Mouse (Mus musculus) cerebellum, adult 9-11 months (tissue): ENCODE data around the gene Smbd1.

ENCODE experiments used
- DNase-seq: peaks from one replicate; pipeline ENCODE4 v3.0.0; 2022

The Smbd1 gene

DNA sequence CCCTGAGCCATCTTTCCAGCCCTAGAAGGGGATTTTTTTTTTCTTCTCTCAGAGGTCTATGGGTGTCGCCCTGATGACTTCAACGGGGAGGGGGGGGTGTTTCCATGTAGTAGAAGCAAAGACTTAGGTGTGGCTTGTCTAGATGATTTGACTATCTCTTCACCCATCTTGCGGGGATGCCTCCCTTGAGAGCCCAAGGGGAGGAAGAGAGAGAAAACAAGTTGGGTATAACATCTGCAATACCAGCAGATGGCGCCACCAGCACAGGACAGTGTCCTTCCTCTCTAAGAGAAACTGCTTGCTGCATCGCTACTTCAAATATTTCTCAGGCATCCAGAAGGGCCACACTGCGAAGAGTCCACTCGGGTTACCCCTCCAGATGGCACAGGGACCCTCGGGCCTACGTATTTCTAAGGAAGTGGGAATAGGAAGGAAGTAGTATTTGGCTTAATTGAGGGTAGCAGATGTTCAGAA, 2.6 kb upstream of the Smbd1 start:
- peak; percentile 66 for DNase-seq

DNA sequence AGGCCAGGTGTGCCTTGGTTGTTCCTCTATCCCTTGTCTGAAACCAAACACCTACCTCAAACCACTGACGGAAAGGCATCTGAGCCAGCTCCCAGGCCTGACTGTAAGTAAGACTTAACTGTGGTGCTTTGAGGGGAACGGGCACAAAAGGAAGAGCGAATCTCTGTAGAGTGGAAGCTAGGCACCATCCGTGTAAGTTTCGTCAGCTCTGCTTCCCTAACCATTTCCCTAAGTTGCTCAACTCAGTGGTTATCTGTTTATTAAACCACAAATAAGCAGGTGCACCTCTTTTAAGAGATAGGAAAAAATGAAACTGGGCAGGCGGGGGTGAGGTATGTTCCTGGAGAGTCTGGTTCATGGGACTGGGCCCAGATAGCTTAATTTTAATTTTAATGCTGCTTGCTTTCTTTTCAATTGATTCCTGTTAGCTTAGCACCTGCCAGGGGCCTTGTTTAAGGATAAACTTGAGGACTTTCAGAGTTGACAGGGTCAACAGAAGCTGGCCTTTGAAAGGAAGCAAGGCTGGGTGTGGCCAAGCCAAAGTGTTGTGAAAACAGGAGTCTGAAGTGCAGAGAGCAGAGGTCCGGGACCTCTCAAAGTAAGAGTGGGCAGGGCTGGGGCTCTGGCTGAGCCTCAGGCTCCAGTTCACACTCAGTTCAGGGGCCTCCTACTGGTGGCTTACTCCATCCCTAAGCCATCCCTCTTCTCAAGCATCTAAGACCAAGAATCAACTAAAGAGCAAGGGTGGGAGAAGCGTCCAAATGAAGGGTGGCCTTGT, 2.7 kb downstream of the Smbd1 start:
- no peak for DNase-seq

DNA sequence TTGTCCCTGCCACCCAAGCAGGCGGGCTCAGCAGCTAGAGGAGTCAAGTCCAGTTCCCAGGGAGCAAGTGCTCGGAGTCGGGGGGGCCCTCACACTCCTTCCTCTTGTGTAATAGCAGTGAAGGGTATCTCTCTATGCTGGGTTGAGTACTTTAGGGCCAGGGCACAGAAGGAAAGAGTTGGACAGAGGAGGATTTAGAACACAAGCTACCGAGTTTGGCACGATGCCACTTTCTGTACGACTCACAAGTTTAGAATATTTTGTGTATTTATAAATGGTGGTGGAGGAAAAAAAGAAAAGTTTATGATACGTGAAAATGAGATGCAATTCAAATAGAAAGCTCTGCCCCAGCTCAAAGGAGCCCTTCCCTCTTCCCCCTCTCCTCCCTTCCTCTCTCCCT, 5.1 kb downstream of the Smbd1 start:
- no peak for DNase-seq

DNA sequence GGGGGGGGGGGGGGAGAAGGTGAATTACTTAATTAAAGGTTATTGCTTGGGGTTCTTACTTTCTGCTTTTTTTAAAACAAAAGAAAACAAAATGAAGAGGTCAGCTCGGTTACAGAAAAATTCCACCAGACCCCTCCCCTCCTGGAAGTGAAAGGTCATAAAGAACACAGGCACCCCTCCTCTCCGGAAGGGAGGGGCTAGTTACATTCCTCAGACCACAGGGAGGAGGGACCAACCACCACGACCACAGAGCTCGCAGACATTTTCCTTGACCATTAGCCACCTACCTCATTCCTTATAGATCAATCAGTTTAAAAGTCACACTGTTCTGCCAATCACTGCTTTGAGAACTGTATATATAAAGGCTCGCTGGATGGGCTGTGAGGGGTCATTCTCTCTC, 6.4 kb downstream of the Smbd1 start:
- no peak for DNase-seq

DNA sequence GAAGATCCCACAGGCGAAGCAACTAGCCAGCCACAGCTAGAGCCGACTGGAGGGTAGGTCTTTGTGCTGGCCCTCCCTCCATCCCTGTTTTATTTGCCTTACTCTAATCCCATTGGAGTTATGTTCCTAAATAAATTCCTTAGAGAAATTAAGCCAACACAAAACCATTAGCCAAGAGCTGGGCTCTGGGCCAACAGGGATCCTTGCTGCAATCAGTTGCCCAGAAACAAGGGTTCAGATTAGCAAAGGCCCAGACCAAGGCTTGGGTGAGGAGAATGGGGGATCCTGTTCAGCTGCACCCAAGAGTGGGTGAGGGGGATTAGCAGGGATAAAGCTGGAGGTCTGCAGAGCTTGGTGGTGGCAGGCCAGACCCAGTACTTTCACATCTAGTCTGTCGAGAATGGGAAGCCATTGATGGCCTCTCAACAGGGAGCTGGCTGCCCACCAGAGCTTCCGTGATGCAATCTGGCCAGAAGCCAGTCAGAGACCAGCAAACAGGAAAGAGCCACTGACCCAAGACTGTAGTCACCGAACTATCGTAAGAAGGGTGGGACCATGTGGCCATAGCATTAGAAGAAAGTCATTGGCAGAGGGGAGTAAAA, 6.9 kb downstream of the Smbd1 start:
- peak; percentile 50 for DNase-seq

DNA sequence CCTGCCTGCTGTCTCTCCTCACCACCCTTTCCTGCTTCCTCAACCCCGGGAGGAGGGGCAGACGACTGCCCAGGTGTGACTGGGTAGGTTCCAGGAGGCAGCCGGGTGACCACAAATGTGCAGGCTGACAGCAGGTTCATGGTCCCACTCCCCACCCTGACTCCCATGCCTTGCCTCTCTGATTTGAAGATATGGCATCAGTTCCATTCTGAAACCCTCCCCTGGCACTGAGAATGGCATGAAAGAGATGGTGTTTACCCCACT, 12.9 kb downstream of the Smbd1 start, which contains the start of gene Muc20:
Gene Muc20, minus strand, starts transcription at position 10 of the 264 bp plus-strand sequence.
- DNase-seq = no peak

DNA sequence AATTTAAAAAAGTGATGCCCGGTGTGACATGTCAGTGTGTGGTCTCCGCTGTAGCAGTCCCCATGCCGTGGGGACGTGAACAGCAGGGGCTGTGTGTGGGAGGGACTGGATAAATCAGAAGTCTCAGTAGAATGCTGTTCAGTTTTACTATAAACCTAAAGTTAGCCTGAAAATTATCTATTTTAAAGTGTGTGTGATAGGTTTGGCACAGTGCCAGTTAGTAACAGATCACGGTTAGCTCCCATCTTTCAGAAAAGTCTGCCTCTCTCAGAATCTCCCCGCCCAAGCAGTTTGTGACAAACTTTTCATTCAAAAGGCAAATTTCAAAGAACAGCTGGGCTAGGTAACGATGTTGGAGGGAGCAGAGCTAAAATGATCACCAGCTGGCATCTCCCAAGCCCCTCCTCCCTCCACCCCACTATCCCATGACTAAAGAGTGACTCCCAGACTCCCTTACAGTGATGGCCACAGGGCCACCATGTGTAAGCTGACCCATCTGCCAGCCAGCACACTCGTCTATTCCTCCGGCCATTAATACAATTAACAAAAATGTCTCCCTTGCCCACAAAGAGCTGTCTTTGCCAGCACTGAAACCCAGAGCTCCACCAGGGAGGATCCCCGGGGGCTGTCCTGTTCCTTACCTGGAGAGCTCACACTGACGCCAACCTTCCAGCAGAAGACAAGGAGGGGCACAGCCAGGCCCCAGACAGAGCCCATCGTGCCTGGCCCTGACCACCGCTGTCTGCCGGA, 13.4 kb downstream of the Smbd1 start:
- DNase-seq = peak; percentile 9

- no peak for DNase-seq
These were observed 15.1 kb downstream of the Smbd1 start for GRCm38 (mm10) chr16:32795177-32795576.

DNA sequence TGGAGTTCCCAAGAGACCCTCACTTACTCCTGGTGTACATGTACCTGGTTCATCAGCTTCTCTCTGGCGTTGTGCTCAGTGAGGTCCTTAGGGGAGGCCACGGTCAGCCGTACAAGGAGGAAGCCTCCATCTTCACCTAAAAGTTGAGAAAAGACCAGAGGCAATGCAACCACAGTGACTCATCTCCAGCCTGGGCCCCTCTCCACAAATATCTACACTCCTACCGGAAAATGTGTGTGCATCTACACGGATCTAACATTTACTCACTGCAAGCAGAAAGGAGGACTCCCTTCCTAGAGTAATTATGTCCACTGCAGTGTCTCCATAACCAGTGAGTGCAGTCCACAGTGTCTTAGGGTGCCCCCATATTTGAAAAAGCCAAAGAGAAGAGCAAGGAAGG, 20.2 kb downstream of the Smbd1 start:
- DNase-seq = no peak

DNA sequence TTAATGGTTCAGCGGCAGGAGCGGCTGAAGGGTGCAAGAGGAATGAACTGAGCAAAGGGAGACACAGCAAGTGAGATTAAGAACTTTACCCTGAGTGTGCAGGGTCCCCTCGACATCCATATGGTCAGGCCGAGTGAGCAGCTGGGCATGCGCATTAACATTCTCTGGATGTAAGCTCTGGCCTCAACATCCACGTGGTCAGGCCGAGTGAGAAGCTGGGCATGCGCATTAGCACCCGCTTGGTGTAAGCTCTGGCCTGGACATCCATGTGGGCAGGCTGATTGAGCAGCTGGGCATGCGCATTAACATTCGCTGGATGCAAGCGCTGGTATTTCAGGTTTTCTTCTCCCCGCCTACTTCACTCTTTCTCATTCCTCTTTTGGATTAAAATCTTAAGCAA, 25.4 kb downstream of the Smbd1 start:
- DNase-seq = no peak

- DNase-seq = no peak
These were observed 26.8 kb downstream of the Smbd1 start for GRCm38 (mm10) chr16:32783324-32784062.

DNA sequence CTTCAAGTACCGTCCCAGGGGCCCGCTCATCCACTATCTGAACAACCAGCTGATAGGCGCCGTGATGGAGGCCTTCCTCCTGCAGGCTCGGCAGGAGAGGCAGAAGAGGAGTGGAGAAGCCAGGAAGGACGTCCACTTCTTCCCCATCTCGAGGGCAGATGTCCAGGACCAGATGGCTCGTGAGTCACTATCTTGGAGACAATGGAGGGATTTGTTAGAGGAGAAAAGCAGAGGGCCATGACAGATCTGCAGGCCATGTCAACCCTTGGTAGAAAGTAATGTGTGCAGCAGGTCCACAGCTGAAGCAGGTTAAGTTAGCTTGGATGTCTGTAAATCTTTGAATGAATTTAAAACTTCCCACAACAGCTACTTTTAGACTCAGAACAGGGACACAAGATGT, 31.3 kb downstream of the Smbd1 start:
- peak; percentile 5 for DNase-seq

GRCm38 (mm10) chr16:32776676-32777075, 33.6 kb downstream of the Smbd1 start:
- no peak for DNase-seq

GRCm38 (mm10) chr16:32766904-32767303, 43.4 kb downstream of the Smbd1 start:
- DNase-seq = no peak

DNA sequence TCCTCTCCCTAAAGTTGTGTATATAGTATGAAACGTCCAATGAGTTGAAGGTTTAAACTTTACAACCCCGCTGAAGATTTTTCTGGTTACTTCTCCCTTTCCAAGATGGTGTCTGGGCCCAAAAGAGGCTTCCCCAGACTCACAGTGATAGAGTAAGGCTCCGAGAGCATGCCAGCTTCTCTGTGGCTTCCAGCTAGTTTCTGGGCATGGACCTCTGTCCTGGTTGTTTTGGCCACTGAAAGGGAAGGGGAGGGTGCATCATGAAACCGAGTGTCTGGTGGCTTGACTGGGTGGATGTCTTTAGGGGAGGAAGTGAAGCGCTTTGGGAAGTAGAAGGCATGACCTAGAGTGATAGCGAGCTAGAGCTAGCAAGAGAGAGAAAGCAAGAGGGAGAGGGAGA, 45.3 kb downstream of the Smbd1 start:
- DNase-seq = no peak

DNA sequence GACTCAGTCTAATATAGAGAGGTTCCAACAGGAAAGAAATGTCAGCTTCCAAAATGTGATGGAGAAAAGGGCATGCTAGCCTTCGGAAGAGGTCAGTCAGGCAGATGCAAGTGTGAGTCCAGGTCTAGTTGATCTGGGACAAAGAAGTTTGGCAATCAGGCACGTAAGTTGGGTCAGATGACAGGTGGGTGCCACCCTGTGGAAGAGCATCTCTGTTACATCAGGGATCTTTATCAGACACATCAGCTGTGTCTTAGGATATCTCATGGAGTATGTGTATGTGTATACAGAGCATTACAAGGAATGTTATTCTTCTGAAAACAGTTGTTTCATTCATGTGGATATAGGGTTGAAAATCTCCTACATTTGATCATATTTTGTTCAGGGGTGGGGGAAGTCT, 45.7 kb downstream of the Smbd1 start:
- no peak for DNase-seq
